Mouse (Mus musculus) kidney, adult 11 months (tissue): ENCODE data around the gene Klc3.

Source experiments
- DNase-seq: peaks from one replicate; pipeline ENCODE4 v3.0.0; 2022

Klc3 gene

GRCm38 (mm10) chr7:19405417-19405816, 1.5 kb upstream of the Klc3 start:
- DNase-seq, result peak; percentile 73

GRCm38 (mm10) chr7:19404476-19404875, 572 bp upstream of the Klc3 start, which contains the start of gene Ckm:
Gene Ckm (plus strand): TSS chr7:19404776.
- DNase-seq, result no peak

- no peak for DNase-seq
Observed at GRCm38 (mm10) chr7:19402535-19403112, 1.3 kb downstream of the Klc3 start.

GRCm38 (mm10) chr7:19400946-19401345, 3.0 kb downstream of the Klc3 start:
- DNase-seq, result no peak

GRCm38 (mm10) chr7:19399496-19400280, 4.2 kb downstream of the Klc3 start:
- DNase-seq, result peak; percentile 58

GRCm38 (mm10) chr7:19394484-19394883, 9.4 kb downstream of the Klc3 start:
- no peak for DNase-seq

GRCm38 (mm10) chr7:19388699-19389413, 15.0 kb downstream of the Klc3 start:
- DNase-seq, result no peak

- DNase-seq, result no peak
Observed at GRCm38 (mm10) chr7:19383708-19384107, 20.2 kb downstream of the Klc3 start.

GRCm38 (mm10) chr7:19382166-19382541, 21.8 kb downstream of the Klc3 start:
- no peak for DNase-seq

GRCm38 (mm10) chr7:19381377-19382165, 22.3 kb downstream of the Klc3 start, which contains the start of gene Ercc2:
Gene Ercc2 (plus strand): TSS chr7:19382010.
- peak; percentile 98 for DNase-seq

GRCm38 (mm10) chr7:19378049-19378448, 25.9 kb downstream of the Klc3 start:
- peak; percentile 21 for DNase-seq

GRCm38 (mm10) chr7:19376019-19376418, 27.9 kb downstream of the Klc3 start:
- no peak for DNase-seq

- no peak for DNase-seq
Observed at GRCm38 (mm10) chr7:19375368-19375767, 28.5 kb downstream of the Klc3 start.

GRCm38 (mm10) chr7:19373367-19373766, 30.5 kb downstream of the Klc3 start:
- DNase-seq, result no peak

- peak; percentile 31 for DNase-seq
Observed at GRCm38 (mm10) chr7:19369823-19370425, 34.0 kb downstream of the Klc3 start.

- peak; percentile 39 for DNase-seq
Observed at GRCm38 (mm10) chr7:19368380-19368779, 35.5 kb downstream of the Klc3 start.

GRCm38 (mm10) chr7:19365376-19365775, 38.5 kb downstream of the Klc3 start:
- DNase-seq, result no peak

GRCm38 (mm10) chr7:19363881-19364280, 40.0 kb downstream of the Klc3 start:
- peak; percentile 79 for DNase-seq

GRCm38 (mm10) chr7:19362276-19362675, 41.6 kb downstream of the Klc3 start:
- DNase-seq, result peak; percentile 22

GRCm38 (mm10) chr7:19361720-19362119, 42.2 kb downstream of the Klc3 start:
- DNase-seq, result peak; percentile 70

GRCm38 (mm10) chr7:19360944-19361343, 43.0 kb downstream of the Klc3 start:
- DNase-seq, result peak; percentile 96

- peak; percentile 74 for DNase-seq
Observed at GRCm38 (mm10) chr7:19359892-19360641, 43.8 kb downstream of the Klc3 start.
